Mouse (Mus musculus) heart, embryonic 14.5 days (tissue): ENCODE measurements at regions not wholly inside any gene's neighbourhood (a gene's known extent, or its start where the extent isn't known, plus 50 kb on each side); places are given as distances from the start of the nearest gene placed in this dataset.

Experiments used
- ATAC-seq: fragments of 200-750 bp; cut with Nextera tagmentation; 2 replicates; pipeline ENCODE4 v1.8.0; 2017; ENCODE audit warnings: low read depth, moderate TSS enrichment; ENCODE audit not compliant: insufficient number of reproducible peaks, insufficient read depth, low FRiP score
- H3K27ac ChIP-seq, 2 experiments: fragments of 200-500 bp in 1 of 2; fragments of 300-500 bp in 1 of 2; sonication (generic) in 1 of 2; replicated peaks in 1 of 2; 2 replicates each; pipeline ENCODE4 v1.5.1; 2012 to 2014; ENCODE audit warnings: low read depth in 2 of 2, low read length in 2 of 2, control low read depth in 1 of 2, mild to moderate bottlenecking in 1 of 2, mixed read lengths in 1 of 2; ENCODE audit not compliant: control insufficient read depth in 1 of 2, insufficient read depth in 1 of 2
- H3K27me3 ChIP-seq: fragments of 300-500 bp; sonication (generic); 2 replicates; pipeline ENCODE4 v1.6.1; 2014; ENCODE audit warnings: mild to moderate bottlenecking, low read length, control low read depth; ENCODE audit not compliant: control insufficient read depth, insufficient read depth
- H3K36me3 ChIP-seq: fragments of 300-500 bp; sonication (generic); 2 replicates; pipeline ENCODE4 v1.6.1; 2014; ENCODE audit warnings: mild to moderate bottlenecking, control low read depth, low read length, mixed read lengths; ENCODE audit not compliant: control insufficient read depth, insufficient read depth
- H3K4me1 ChIP-seq, 2 experiments: fragments of 200-500 bp in 1 of 2; fragments of 300-500 bp in 1 of 2; sonication (generic) in 1 of 2; 2 replicates each; pipeline ENCODE4 v1.6.1; 2012 to 2014; ENCODE audit warnings: low read length in 2 of 2, control low read depth in 1 of 2, mixed read lengths in 1 of 2; ENCODE audit not compliant: control insufficient read depth in 2 of 2, insufficient read depth in 2 of 2
- H3K4me2 ChIP-seq: fragments of 300-500 bp; sonication (generic); 2 replicates; pipeline ENCODE4 v1.6.1; 2014; ENCODE audit warnings: mild to moderate bottlenecking, low read length
- H3K4me3 ChIP-seq, 2 experiments: fragments of 200-500 bp in 1 of 2; fragments of 300-500 bp in 1 of 2; sonication (generic) in 1 of 2; 2 replicates each; pipeline ENCODE4 v1.5.1; 2012 to 2014; ENCODE audit warnings: low read length in 2 of 2, mild to moderate bottlenecking in 2 of 2, control low read depth in 1 of 2, low read depth in 1 of 2, moderate library complexity in 1 of 2; ENCODE audit not compliant: control insufficient read depth in 1 of 2, insufficient read depth in 1 of 2
- H3K9ac ChIP-seq: fragments of 300-500 bp; sonication (generic); 2 replicates; pipeline ENCODE4 v1.6.1; 2014; ENCODE audit warnings: mild to moderate bottlenecking, low read length
- H3K9me3 ChIP-seq: fragments of 300-500 bp; sonication (generic); 2 replicates; pipeline ENCODE4 v1.6.1; 2016; ENCODE audit warnings: low read length, control low read depth; ENCODE audit not compliant: control insufficient read depth
- WGBS: fragments of 180-500 bp; shearing (Covaris S2); extraction: QIAGEN DNeasy Blood & Tissue Kit; methylation state at CpG from one replicate; pipeline ENCODE4 v1.1.7; 2014; 5-methylcytosine and 5-hydroxymethylcytosine counted together

- no peak for ATAC-seq
- H3K27me3 ChIP-seq = no peaks in the 10 kb centered on the region
- 62% methylated on average over 1 of the region's 1 CpGs for WGBS
- H3K27ac ChIP-seq = no peak overlapping the region
- no peaks in the 10 kb centered on the region for H3K36me3 ChIP-seq
- H3K9me3 ChIP-seq = no peaks in the 10 kb centered on the region
- H3K4me3 ChIP-seq = no peak overlapping the region
- H3K9ac ChIP-seq = no peak overlapping the region
- no peak overlapping the region for H3K4me2 ChIP-seq
- no peaks in the 10 kb centered on the region for H3K4me1 ChIP-seq
These were observed 316.0 kb upstream of the Gm21798 start for GRCm38 (mm10) chr15:64501479-64501878.

DNA sequence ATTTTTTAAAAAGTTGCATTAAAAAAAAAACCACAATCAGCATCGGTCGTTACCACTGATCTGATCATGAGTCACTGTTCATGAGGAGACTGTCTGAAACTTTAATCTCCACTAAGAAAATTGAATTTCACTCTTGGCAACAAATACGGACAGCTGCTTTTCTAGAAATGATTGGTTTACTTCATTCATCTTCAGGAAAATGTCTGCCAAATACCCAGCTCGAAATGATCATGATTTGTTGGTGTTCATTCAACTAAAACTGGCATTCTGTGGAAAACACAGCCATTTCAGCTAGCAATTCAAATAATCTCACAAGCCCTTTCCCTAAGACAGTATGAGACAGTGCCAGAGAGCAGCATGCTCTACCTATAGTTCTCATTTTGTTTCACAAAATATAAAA lies 312.7 kb upstream of the Gm21798 start:
- Histone ChIP-seq H3K9ac (no peak overlapping the region), H3K4me2 (no peak overlapping the region), H3K36me3 (no peaks in the 10 kb centered on the region), H3K9me3 (no peaks in the 10 kb centered on the region), H3K27me3 (no peaks in the 10 kb centered on the region), H3K4me3 (no peak overlapping the region), H3K4me1 (no peaks in the 10 kb centered on the region), H3K27ac (no peak overlapping the region)
- ATAC-seq = no peak
- 86% methylated on average over 4 of the region's 4 CpGs for WGBS

- ATAC-seq = no peak
- Histone ChIP-seq H3K27me3 (no peaks in the 10 kb centered on the region), H3K4me3 (no peak overlapping the region), H3K4me1 (peaks cover 3 to 15% of the 10 kb centered on the region in 2 experiments; a peak in 3 of 4 replicates), H3K36me3 (no peaks in the 10 kb centered on the region), H3K4me2 (no peak overlapping the region), H3K9me3 (no peaks in the 10 kb centered on the region), H3K9ac (no peak overlapping the region), H3K27ac (peak overlapping the region; percentile 68 to 69)
- 27% methylated on average over 2 of the region's 2 CpGs for WGBS
These were observed 306.8 kb upstream of the Gm21798 start for GRCm38 (mm10) chr15:64510649-64511048.

- H3K4me3 ChIP-seq = no peak overlapping the region
- H3K9ac ChIP-seq = no peak overlapping the region
- no peak overlapping the region for H3K4me2 ChIP-seq
- 39% methylated on average over 2 of the region's 2 CpGs for WGBS
- peak overlapping the region; percentile 68 to 69 for H3K27ac ChIP-seq
- H3K36me3 ChIP-seq = no peaks in the 10 kb centered on the region
- H3K27me3 ChIP-seq = no peaks in the 10 kb centered on the region
- H3K9me3 ChIP-seq = no peaks in the 10 kb centered on the region
- no peak for ATAC-seq
- H3K4me1 ChIP-seq = peaks cover 3 to 15% of the 10 kb centered on the region in 2 experiments; a peak in 3 of 4 replicates
These were observed 306.3 kb upstream of the Gm21798 start for GRCm38 (mm10) chr15:64511176-64511575.

DNA sequence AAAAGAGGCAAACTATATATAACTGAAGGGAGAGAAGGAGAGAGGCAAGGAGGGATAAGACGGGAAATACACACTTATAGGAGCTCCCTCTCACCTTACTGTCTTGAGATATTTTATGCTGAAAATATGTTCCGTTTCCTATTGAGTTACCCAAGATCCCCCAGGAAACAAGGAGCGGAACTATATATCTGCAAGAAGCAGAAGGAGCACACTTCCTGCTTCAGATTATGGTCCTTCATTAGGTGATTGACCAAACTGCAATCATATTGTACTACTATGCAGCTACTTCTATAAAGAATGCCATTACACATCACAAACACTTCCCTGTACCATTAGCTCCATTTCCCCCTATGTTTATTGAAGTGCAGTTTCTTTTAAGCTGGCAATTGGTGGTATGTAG lies 304.9 kb upstream of the Gm21798 start:
- Histone ChIP-seq H3K27ac (no peak overlapping the region), H3K4me3 (no peak overlapping the region), H3K27me3 (no peaks in the 10 kb centered on the region), H3K4me2 (no peak overlapping the region), H3K9ac (no peak overlapping the region), H3K9me3 (no peaks in the 10 kb centered on the region), H3K4me1 (peaks cover 3 to 15% of the 10 kb centered on the region in 2 experiments; a peak in 3 of 4 replicates), H3K36me3 (no peaks in the 10 kb centered on the region)
- WGBS = 86% methylated on average over 3 of the region's 3 CpGs
- no peak for ATAC-seq

GRCm38 (mm10) chr15:64513501-64514097 lies 303.9 kb upstream of the Gm21798 start:
- peaks cover 3 to 15% of the 10 kb centered on the region in 2 experiments; a peak in 3 of 4 replicates for H3K4me1 ChIP-seq
- no peaks in the 10 kb centered on the region for H3K27me3 ChIP-seq
- H3K36me3 ChIP-seq = no peaks in the 10 kb centered on the region
- no peak for ATAC-seq
- H3K4me2 ChIP-seq = no peak overlapping the region
- H3K4me3 ChIP-seq = no peak overlapping the region
- H3K27ac ChIP-seq = no peak overlapping the region
- no peak overlapping the region for H3K9ac ChIP-seq
- no peaks in the 10 kb centered on the region for H3K9me3 ChIP-seq

DNA sequence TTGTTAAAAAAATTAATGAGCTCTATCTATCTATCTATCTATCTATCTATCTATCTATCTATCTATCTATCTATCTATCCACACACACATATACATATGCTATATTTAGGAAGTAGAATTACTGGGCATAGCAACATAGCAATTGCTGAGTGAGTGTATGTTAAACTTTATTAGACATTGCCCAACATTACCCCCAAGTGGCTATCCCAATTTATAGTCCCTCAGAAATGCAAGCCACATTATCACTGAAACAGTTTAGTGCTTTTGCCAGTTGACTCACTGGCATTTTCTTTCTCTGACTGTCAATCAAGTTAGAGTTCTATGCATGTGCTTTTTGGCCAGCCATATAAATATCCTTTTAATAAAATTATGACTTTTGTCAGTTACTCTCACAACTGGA lies 302.3 kb upstream of the Gm21798 start:
- ATAC-seq = no peak
- no peak overlapping the region for H3K27ac ChIP-seq
- H3K9ac ChIP-seq = no peak overlapping the region
- peaks cover 3 to 15% of the 10 kb centered on the region in 2 experiments; a peak in 3 of 4 replicates for H3K4me1 ChIP-seq
- H3K9me3 ChIP-seq = no peaks in the 10 kb centered on the region
- no peak overlapping the region for H3K4me2 ChIP-seq
- H3K27me3 ChIP-seq = no peaks in the 10 kb centered on the region
- H3K4me3 ChIP-seq = no peak overlapping the region
- no peaks in the 10 kb centered on the region for H3K36me3 ChIP-seq

GRCm38 (mm10) chr15:64519207-64519628 lies 298.3 kb upstream of the Gm21798 start:
- H3K4me2 ChIP-seq = no peak overlapping the region
- no peak for ATAC-seq

More at GRCm38 (mm10) chr15:64519207-64519628, 298.3 kb upstream of the Gm21798 start:
- H3K36me3 ChIP-seq = no peaks in the 10 kb centered on the region
- 77% methylated on average over 4 of the region's 4 CpGs for WGBS
- no peaks in the 10 kb centered on the region for H3K4me1 ChIP-seq
- no peaks in the 10 kb centered on the region for H3K27me3 ChIP-seq
- H3K9me3 ChIP-seq = no peaks in the 10 kb centered on the region
- no peak overlapping the region for H3K27ac ChIP-seq
- no peak overlapping the region for H3K4me3 ChIP-seq
- no peak overlapping the region for H3K9ac ChIP-seq
